15 mouse cellular contexts compared by ENCODE assay signal in the genomic region with DNA sequence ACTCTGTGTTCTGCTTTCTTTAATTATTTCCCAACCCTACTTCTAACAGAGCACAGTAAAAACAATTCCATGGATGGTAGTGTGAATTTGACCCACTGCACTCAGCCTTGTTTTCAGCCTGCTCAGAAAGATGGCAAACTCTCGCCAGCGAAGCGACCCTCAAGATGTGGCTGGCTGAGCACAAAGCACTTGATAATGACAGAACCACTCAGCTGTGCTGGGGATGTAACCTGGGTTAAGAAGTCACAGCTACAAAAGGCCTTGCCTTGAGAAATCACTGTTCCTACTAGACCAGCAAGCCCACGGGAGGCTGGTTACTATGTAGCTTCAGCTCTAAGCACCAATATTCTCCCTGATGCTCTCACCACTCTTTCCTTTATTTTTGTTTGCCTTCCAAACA.
"Had no signal": no experiment of that assay in that cellular context is flagged by ENCODE, and none has a peak within 500 bp of the region (broad histone marks: within the 10 kb centered on the region; RNA-seq: fewer than 3 reads in every experiment).

No protein-coding gene starts in this region.

- H3K27me3 ChIP-seq: megakaryocyte, embryonic 14.5 days; midbrain, embryonic 13.5 days; midbrain, embryonic 15.5 days; neural tube, embryonic 12.5 days; stomach, embryonic 15.5 days had no signal

- H3K9ac ChIP-seq: lung, embryonic 14.5 days; midbrain, embryonic 13.5 days; midbrain, embryonic 15.5 days; neural tube, embryonic 12.5 days; stomach, embryonic 15.5 days had no signal

- DNase-seq: lung, adult 18-20 months; lung, embryonic 14.5 days; lung, postnatal 10 days; right cerebral cortex, postnatal 14 days; thymus, adult 2 months; thymus, postnatal 25 days; thymus, postnatal 4 days had no signal

- H3K9me3 ChIP-seq: megakaryocyte, embryonic 14.5 days; midbrain, embryonic 13.5 days; midbrain, embryonic 15.5 days; neural tube, embryonic 12.5 days; stomach, embryonic 15.5 days had no signal

- H3K27ac ChIP-seq: macrophage; midbrain, embryonic 13.5 days; midbrain, embryonic 15.5 days; neural tube, embryonic 12.5 days; stomach, embryonic 15.5 days; stomach, postnatal 0 days had no signal

- H3K4me1 ChIP-seq: megakaryocyte, embryonic 14.5 days; midbrain, embryonic 13.5 days; midbrain, embryonic 15.5 days; neural tube, embryonic 12.5 days; stomach, embryonic 15.5 days had no signal

- H3K36me3 ChIP-seq: midbrain, embryonic 13.5 days; midbrain, embryonic 15.5 days; neural tube, embryonic 12.5 days; stomach, embryonic 15.5 days had no signal

- ATAC-seq: midbrain, embryonic 13.5 days; midbrain, embryonic 15.5 days had no signal

- H3K4me2 ChIP-seq: lung, embryonic 14.5 days; midbrain, embryonic 11.5 days; midbrain, embryonic 13.5 days; midbrain, embryonic 15.5 days; neural tube, embryonic 12.5 days; stomach, embryonic 15.5 days had no signal

- H3K4me3 ChIP-seq: megakaryocyte, embryonic 14.5 days; midbrain, embryonic 13.5 days; midbrain, embryonic 15.5 days; neural tube, embryonic 12.5 days; stomach, embryonic 15.5 days had no signal
